Mouse (Mus musculus) G1E (cell line): ENCODE results near the gene Slc3a2. TPM values are rescaled to one million over a fixed set of nuclear protein-coding genes. Genes with fewer than 3 reads are reported as not detected.

Experiments used
- ATAC-seq: 2 replicates; pipeline ENCODE4 v1.8.0; 2016; ENCODE audit warnings: mild to moderate bottlenecking; ENCODE audit not compliant: insufficient number of reproducible peaks, poor library complexity, low FRiP score, severe bottlenecking; ENCODE audit errors: extremely low read depth
- DNase-seq: peaks from one replicate; pipeline ENCODE4 v3.0.0; 2012; ENCODE audit warnings: low spot score
- H3K27me3 ChIP-seq: 2 replicates; pipeline ENCODE4 v1.6.1; 2012; ENCODE audit warnings: mild to moderate bottlenecking, low read length, inconsistent platforms; ENCODE audit not compliant: insufficient read depth
- H3K36me3 ChIP-seq: replicated peaks from 2 replicates; pipeline ENCODE3; 2012; ENCODE audit warnings: mild to moderate bottlenecking, inconsistent platforms
- H3K4me1 ChIP-seq: 2 replicates; pipeline ENCODE4 v1.6.1; 2012; ENCODE audit warnings: low read depth, low read length, inconsistent platforms, mixed read lengths; ENCODE audit not compliant: insufficient read depth
- H3K4me3 ChIP-seq: 2 replicates; pipeline ENCODE4 v1.5.1; 2012; ENCODE audit warnings: low read depth, mild to moderate bottlenecking, inconsistent platforms, low read length, moderate library complexity, mixed read lengths
- H3K9me3 ChIP-seq: replicated peaks from 2 replicates; pipeline ENCODE4 v1.6.1; 2012; ENCODE audit warnings: inconsistent platforms
- CTCF ChIP-seq: IDR thresholded peaks from 2 replicates; pipeline ENCODE4 v1.5.1; 2012; ENCODE audit warnings: low read depth, low read length, inconsistent platforms, mixed read lengths
- GATA1 ChIP-seq: IDR thresholded peaks from 2 replicates; pipeline ENCODE4 v1.6.1; 2012; ENCODE audit warnings: borderline replicate concordance, low read length, inconsistent platforms, mixed read lengths
- GATA2 ChIP-seq: IDR thresholded peaks from 2 replicates; pipeline ENCODE4 v1.6.1; 2012; ENCODE audit warnings: low read depth, low read length, inconsistent platforms, borderline replicate concordance
- POLR2AphosphoS5 ChIP-seq: IDR thresholded peaks from 2 replicates; pipeline ENCODE4 v1.6.1; 2012; ENCODE audit warnings: low read depth, low read length, inconsistent platforms; ENCODE audit not compliant: insufficient replicate concordance
- TAL1 ChIP-seq: conservative IDR thresholded peaks from 2 replicates; pipeline ENCODE4 v1.6.1; 2012; ENCODE audit warnings: low read depth, low read length, inconsistent platforms, mixed read lengths
- polyA plus RNA-seq: library from polyadenylated mRNA; stranded (reverse); fragments of >175 nt; gene quantifications from 2 replicates; pipeline ENCODE4 v1.2.3, GENCODE M21; 2012
- total RNA-seq, 2 experiments: library from RNA; stranded (forward) in 1 of 2; stranded (reverse) in 1 of 2; fragments of 200-1000 nt in 1 of 2; fragments of >200 nt in 1 of 2; fragmentation: Nextera tagmentation in 1 of 2; gene quantifications; 2 replicates each; pipeline ENCODE4 v1.2.3; 2014 to 2017

Gene Slc3a2
- total RNA-seq (2014; fragmentation: Nextera tagmentation) (288 and 317 TPM in 2 replicates), total RNA-seq (2017) (217 and 282 TPM in 2 replicates), polyA plus RNA-seq (232 and 240 TPM in 2 replicates)

- TF ChIP-seq POLR2AphosphoS5, result peak; percentile 96
- no peak for TF ChIP-seq GATA1
- no peak for TF ChIP-seq TAL1
- TF ChIP-seq GATA2, result no peak
- no peak for TF ChIP-seq CTCF
- no peaks in the 10 kb centered on the region for H3K27me3 ChIP-seq
- H3K4me1 ChIP-seq, result peaks cover 47% of the 10 kb centered on the region
- H3K9me3 ChIP-seq, result no peaks in the 10 kb centered on the region
- peak; percentile 85 for ATAC-seq
- H3K4me3 ChIP-seq, result peak within 1 kb of the TSS; percentile 89
- peak; percentile 75 for DNase-seq
- H3K36me3 ChIP-seq, result peaks cover 45% of the 10 kb centered on the region
These were observed at the start of gene Slc3a2 for GRCm38 (mm10) chr19:8722907-8723573. Gene Slc3a2 (minus strand): TSS chr19:8723369.

- Histone ChIP-seq H3K36me3 (peaks cover 81% of the 10 kb centered on the region), H3K4me1 (peaks cover 39% of the 10 kb centered on the region), H3K27me3 (no peaks in the 10 kb centered on the region), H3K4me3 (peak within 1 kb of the TSS; percentile 10; the same call in 1 of the 2 replicates), H3K9me3 (peaks cover 2% of the 10 kb centered on the region)
- DNase-seq (no peak), ATAC-seq (no peak)
- no peak for TF ChIP-seq TAL1
- no peak for TF ChIP-seq POLR2AphosphoS5
- no peak for TF ChIP-seq GATA2
- TF ChIP-seq CTCF, result no peak
- no peak for TF ChIP-seq GATA1
These were observed 47.5 kb upstream of the Slc3a2 start, which contains the start of gene Tmem223 for GRCm38 (mm10) chr19:8770567-8771270. Gene Tmem223 (plus strand): TSS chr19:8770996.

- no peak for TF ChIP-seq GATA2
- TF ChIP-seq POLR2AphosphoS5, result no peak
- Histone ChIP-seq H3K4me1 (peaks cover 12% of the 10 kb centered on the region), H3K4me3 (peak overlapping the region; percentile 27; the same call in 1 of the 2 replicates), H3K9me3 (peaks cover 16% of the 10 kb centered on the region), H3K27me3 (no peaks in the 10 kb centered on the region), H3K36me3 (peaks cover 97% of the 10 kb centered on the region)
- ATAC-seq, result no peak
- DNase-seq, result no peak
These were observed 42.4 kb upstream of the Slc3a2 start for GRCm38 (mm10) chr19:8765562-8765961.

GRCm38 (mm10) chr19:8763276-8763675 is 40.1 kb upstream of the Slc3a2 start:
- Histone ChIP-seq H3K27me3 (no peaks in the 10 kb centered on the region), H3K4me3 (no peak overlapping the region), H3K4me1 (peaks cover 24% of the 10 kb centered on the region), H3K36me3 (peaks cover 77% of the 10 kb centered on the region), H3K9me3 (peaks cover 16% of the 10 kb centered on the region)
- no peak for ATAC-seq
- DNase-seq, result no peak
- TF ChIP-seq GATA1 (no peak), GATA2 (no peak), POLR2AphosphoS5 (no peak), TAL1 (no peak), CTCF (no peak)

- ATAC-seq (no peak), DNase-seq (no peak)
- Histone ChIP-seq H3K4me3 (no peak overlapping the region), H3K4me1 (peaks cover 32% of the 10 kb centered on the region), H3K9me3 (peaks cover 15% of the 10 kb centered on the region), H3K27me3 (no peaks in the 10 kb centered on the region), H3K36me3 (peaks cover 52% of the 10 kb centered on the region)
- TF ChIP-seq TAL1, result no peak
- TF ChIP-seq GATA2, result no peak
- no peak for TF ChIP-seq POLR2AphosphoS5
- no peak for TF ChIP-seq GATA1
- no peak for TF ChIP-seq CTCF
These were observed 37.6 kb upstream of the Slc3a2 start for GRCm38 (mm10) chr19:8760757-8761156.

GRCm38 (mm10) chr19:8758899-8759298 is 35.7 kb upstream of the Slc3a2 start:
- peak; percentile 63 for TF ChIP-seq TAL1
- TF ChIP-seq POLR2AphosphoS5, result no peak
- no peak for TF ChIP-seq CTCF
- TF ChIP-seq GATA2, result no peak
- no peak for TF ChIP-seq GATA1
- peaks cover 43% of the 10 kb centered on the region for H3K4me1 ChIP-seq
- peak; percentile 44 for DNase-seq
- ATAC-seq, result no peak
- no peaks in the 10 kb centered on the region for H3K27me3 ChIP-seq
- H3K4me3 ChIP-seq, result peak overlapping the region; percentile 78; the same call in 1 of the 2 replicates
- H3K36me3 ChIP-seq, result peaks cover 50% of the 10 kb centered on the region
- H3K9me3 ChIP-seq, result no peaks in the 10 kb centered on the region
